Mouse (Mus musculus): Measurements from ENCODE around the gene Il24. TPM values are rescaled to one million over a fixed set of nuclear protein-coding genes. Genes with fewer than 3 reads are reported as not detected.

Il24 gene
- polyA plus RNA-seq, 1 experiment from 2014 or later = not detected

GRCm38 (mm10) chr1:130864238-130864637 is 23.0 kb downstream of the Il24 start:
- no peaks in the 10 kb centered on the region for H3K9me3 ChIP-seq (ENCODE audit: control insufficient read depth, low read length)
- no peak overlapping the region for H3K27ac ChIP-seq (ENCODE audit: low read depth, low read length)
- H3K4me1 ChIP-seq (ENCODE audit: control insufficient read depth, insufficient read depth, low read depth, low read length) = no peaks in the 10 kb centered on the region
- H3K4me3 ChIP-seq (ENCODE audit: low read length) = no peak overlapping the region
- no peak overlapping the region for H3K4me2 ChIP-seq (ENCODE audit: low read length)
- H3K9ac ChIP-seq (ENCODE audit: low read depth, low read length) = no peak overlapping the region
- H3K27me3 ChIP-seq (replicated peaks; ENCODE audit: control insufficient read depth, insufficient read depth, low read length) = no peaks in the 10 kb centered on the region
- no peaks in the 10 kb centered on the region for H3K36me3 ChIP-seq (ENCODE audit: control insufficient read depth, insufficient read depth, low read length)
- ATAC-seq = no peak
- 87% methylated on average over 4 of the region's 4 CpGs for WGBS

DNA sequence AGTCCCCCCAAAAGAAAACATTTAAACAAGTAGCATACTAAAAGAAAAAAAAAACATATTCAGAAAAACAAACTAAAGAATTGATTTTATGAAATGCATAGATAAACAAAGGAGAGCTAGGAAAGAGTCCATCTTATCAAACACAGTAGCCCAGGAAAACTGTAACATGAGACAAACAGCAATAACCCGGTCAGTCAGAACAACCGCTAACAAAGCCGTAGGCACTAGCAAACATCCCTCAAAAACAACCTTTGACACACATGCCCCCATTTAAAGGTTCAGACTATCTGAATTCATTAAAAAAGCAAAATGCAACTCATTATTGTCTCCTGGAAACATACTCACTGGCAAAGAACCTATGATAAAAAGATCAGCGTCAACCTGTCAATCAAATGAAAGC is 29.8 kb downstream of the Il24 start:
- no peaks in the 10 kb centered on the region for H3K36me3 ChIP-seq (ENCODE audit: control insufficient read depth, insufficient read depth, low read length)
- ATAC-seq = no peak
- H3K4me3 ChIP-seq (ENCODE audit: low read length) = no peak overlapping the region
- H3K27ac ChIP-seq (ENCODE audit: low read depth, low read length) = no peak overlapping the region
- 78% methylated on average over 4 of the region's 4 CpGs for WGBS
- H3K4me2 ChIP-seq (ENCODE audit: low read length) = no peak overlapping the region
- no peaks in the 10 kb centered on the region for H3K4me1 ChIP-seq (ENCODE audit: control insufficient read depth, insufficient read depth, low read depth, low read length)
- H3K9me3 ChIP-seq (ENCODE audit: control insufficient read depth, low read length) = no peaks in the 10 kb centered on the region
- H3K9ac ChIP-seq (ENCODE audit: low read depth, low read length) = no peak overlapping the region
- H3K27me3 ChIP-seq (replicated peaks; ENCODE audit: control insufficient read depth, insufficient read depth, low read length) = no peaks in the 10 kb centered on the region

DNA sequence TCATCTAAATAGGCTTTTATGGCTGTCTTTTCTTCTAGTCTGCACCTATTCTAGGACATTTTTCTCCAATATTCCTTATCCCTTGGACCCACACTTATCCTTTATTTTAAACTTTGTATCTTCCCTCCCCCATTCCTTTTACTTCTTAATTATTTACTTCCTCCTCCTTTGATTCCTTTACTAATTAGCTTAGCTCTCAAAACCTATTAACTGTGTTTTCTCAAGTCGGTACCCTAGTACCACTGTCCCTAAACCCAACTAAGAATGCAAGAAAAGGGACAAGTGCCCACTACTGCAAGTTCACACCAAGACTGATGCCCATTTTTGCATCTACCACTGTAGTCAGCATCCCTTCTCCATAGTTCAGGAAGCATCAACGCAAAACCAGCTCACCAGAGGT is 31.5 kb downstream of the Il24 start:
- no peak overlapping the region for H3K4me2 ChIP-seq (ENCODE audit: low read length)
- no peaks in the 10 kb centered on the region for H3K36me3 ChIP-seq (ENCODE audit: control insufficient read depth, insufficient read depth, low read length)
- no peak overlapping the region for H3K4me3 ChIP-seq (ENCODE audit: low read length)
- no peaks in the 10 kb centered on the region for H3K4me1 ChIP-seq (ENCODE audit: control insufficient read depth, insufficient read depth, low read depth, low read length)
- no peak for ATAC-seq
- H3K27ac ChIP-seq (ENCODE audit: low read depth, low read length) = no peak overlapping the region
- H3K27me3 ChIP-seq (replicated peaks; ENCODE audit: control insufficient read depth, insufficient read depth, low read length) = no peaks in the 10 kb centered on the region
- H3K9ac ChIP-seq (ENCODE audit: low read depth, low read length) = no peak overlapping the region
- no peaks in the 10 kb centered on the region for H3K9me3 ChIP-seq (ENCODE audit: control insufficient read depth, low read length)
- WGBS = 89% methylated on average over 2 of the region's 2 CpGs

GRCm38 (mm10) chr1:130854819-130855218 is 32.4 kb downstream of the Il24 start:
- Histone ChIP-seq H3K36me3 (ENCODE audit: control insufficient read depth, insufficient read depth, low read length) (no peaks in the 10 kb centered on the region), H3K4me1 (ENCODE audit: control insufficient read depth, insufficient read depth, low read depth, low read length) (no peaks in the 10 kb centered on the region), H3K9me3 (ENCODE audit: control insufficient read depth, low read length) (no peaks in the 10 kb centered on the region), H3K9ac (ENCODE audit: low read depth, low read length) (no peak overlapping the region), H3K4me2 (ENCODE audit: low read length) (no peak overlapping the region), H3K27me3 (replicated peaks; ENCODE audit: control insufficient read depth, insufficient read depth, low read length) (no peaks in the 10 kb centered on the region), H3K27ac (ENCODE audit: low read depth, low read length) (no peak overlapping the region), H3K4me3 (ENCODE audit: low read length) (no peak overlapping the region)
- 84% methylated on average over 9 of the region's 9 CpGs for WGBS
- no peak for ATAC-seq

DNA sequence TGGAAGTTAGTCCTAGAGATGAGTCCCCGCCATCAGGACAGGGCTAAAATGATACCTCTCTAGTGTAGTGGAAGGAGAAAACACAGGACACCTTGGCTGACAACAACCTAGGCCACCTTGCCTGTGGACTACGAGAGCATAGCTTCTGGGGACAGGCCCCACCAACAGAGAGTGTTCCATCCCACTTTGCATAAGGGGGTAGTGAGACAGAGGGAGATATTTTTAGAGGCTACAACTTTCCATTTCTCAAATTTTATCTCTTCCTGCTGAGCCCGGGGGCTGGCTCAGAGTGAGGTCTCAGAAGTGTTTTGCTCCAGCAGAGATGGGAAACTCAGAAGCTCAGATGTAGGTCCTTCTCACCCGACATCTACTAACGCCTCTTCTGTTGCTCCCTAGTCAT is 36.8 kb downstream of the Il24 start:
- no peak overlapping the region for H3K4me3 ChIP-seq (ENCODE audit: low read length)
- H3K4me2 ChIP-seq (ENCODE audit: low read length) = no peak overlapping the region
- no peak overlapping the region for H3K27ac ChIP-seq (ENCODE audit: low read depth, low read length)
- 94% methylated on average over 5 of the region's 5 CpGs for WGBS
- no peaks in the 10 kb centered on the region for H3K4me1 ChIP-seq (ENCODE audit: control insufficient read depth, insufficient read depth, low read depth, low read length)
- no peaks in the 10 kb centered on the region for H3K27me3 ChIP-seq (replicated peaks; ENCODE audit: control insufficient read depth, insufficient read depth, low read length)
- no peak for ATAC-seq
- no peaks in the 10 kb centered on the region for H3K9me3 ChIP-seq (ENCODE audit: control insufficient read depth, low read length)
- H3K36me3 ChIP-seq (ENCODE audit: control insufficient read depth, insufficient read depth, low read length) = no peaks in the 10 kb centered on the region
- no peak overlapping the region for H3K9ac ChIP-seq (ENCODE audit: low read depth, low read length)

DNA sequence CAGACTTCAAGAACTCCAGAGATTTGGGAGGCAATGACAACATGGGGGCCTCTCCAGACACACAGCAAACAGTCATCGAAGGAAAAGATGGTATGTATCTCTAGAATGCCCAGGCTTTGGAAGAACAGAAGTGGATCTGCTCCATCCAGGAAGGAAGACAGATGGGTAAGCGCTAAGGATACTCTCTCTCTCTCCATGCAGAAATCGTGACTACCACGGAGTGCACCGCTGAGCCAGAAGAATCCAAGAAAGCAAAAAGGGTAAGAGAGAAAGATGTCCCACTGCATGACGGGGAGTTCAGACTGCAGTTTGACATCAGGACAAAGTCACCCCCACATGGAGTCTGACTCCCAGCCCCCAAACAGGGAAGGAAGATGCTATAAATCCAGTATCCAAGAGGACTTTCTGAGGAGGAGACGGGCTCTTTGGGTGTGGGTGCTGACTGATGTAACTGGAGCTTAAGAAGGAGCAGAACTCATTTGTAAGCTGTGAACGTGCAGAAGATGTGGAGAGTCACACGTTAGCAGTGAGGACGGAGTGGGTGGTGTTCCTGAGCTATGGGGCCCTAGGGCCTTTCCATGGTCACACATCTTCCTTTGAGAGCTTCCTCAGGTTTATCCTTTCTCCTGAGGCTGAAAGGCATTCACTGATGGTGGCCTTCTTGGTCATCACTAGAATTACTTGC is 37.6 kb downstream of the Il24 start:
- Histone ChIP-seq H3K9ac (ENCODE audit: low read depth, low read length) (no peak overlapping the region), H3K9me3 (ENCODE audit: control insufficient read depth, low read length) (no peaks in the 10 kb centered on the region), H3K27ac (ENCODE audit: low read depth, low read length) (no peak overlapping the region), H3K36me3 (ENCODE audit: control insufficient read depth, insufficient read depth, low read length) (no peaks in the 10 kb centered on the region), H3K4me2 (ENCODE audit: low read length) (no peak overlapping the region), H3K4me3 (ENCODE audit: low read length) (no peak overlapping the region), H3K27me3 (replicated peaks; ENCODE audit: control insufficient read depth, insufficient read depth, low read length) (no peaks in the 10 kb centered on the region), H3K4me1 (ENCODE audit: control insufficient read depth, insufficient read depth, low read depth, low read length) (no peaks in the 10 kb centered on the region)
- no peak for ATAC-seq
- 92% methylated on average over 10 of the region's 10 CpGs for WGBS

DNA sequence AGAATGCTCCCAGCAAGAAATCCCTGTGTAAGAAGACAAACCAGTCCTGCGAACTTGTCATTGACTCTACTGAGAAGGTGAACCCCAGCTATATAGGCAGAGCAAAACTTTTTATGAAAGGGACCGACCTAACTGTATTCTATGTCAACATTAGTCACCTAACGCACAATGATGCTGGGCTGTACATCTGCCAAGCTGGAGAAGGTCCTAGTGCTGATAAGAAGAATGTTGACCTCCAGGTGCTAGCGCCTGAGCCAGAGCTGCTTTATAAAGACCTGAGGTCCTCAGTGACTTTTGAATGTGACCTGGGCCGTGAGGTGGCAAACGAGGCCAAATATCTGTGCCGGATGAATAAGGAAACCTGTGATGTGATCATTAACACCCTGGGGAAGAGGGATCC is 42.7 kb downstream of the Il24 start:
- 92% methylated on average over 7 of the region's 7 CpGs for WGBS
- Histone ChIP-seq H3K4me1 (ENCODE audit: control insufficient read depth, insufficient read depth, low read depth, low read length) (no peaks in the 10 kb centered on the region), H3K27me3 (replicated peaks; ENCODE audit: control insufficient read depth, insufficient read depth, low read length) (no peaks in the 10 kb centered on the region), H3K36me3 (ENCODE audit: control insufficient read depth, insufficient read depth, low read length) (no peaks in the 10 kb centered on the region), H3K9me3 (ENCODE audit: control insufficient read depth, low read length) (no peaks in the 10 kb centered on the region), H3K27ac (ENCODE audit: low read depth, low read length) (no peak overlapping the region), H3K4me2 (ENCODE audit: low read length) (no peak overlapping the region), H3K9ac (ENCODE audit: low read depth, low read length) (no peak overlapping the region), H3K4me3 (ENCODE audit: low read length) (no peak overlapping the region)
- no peak for ATAC-seq

DNA sequence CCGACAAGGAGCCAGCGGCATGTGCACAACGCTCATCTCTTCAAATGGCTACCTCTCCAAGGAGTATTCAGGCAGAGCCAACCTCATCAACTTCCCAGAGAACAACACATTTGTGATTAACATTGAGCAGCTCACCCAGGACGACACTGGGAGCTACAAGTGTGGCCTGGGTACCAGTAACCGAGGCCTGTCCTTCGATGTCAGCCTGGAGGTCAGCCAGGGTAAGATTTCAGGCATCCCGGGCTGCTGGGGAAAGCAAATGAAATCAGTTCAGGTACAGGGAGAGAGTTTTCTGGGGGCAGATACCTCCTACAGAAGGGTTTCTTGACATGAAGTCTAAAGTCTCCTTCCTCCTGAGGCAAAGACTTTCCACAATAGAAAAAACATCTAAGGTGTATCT is 45.6 kb downstream of the Il24 start:
- Histone ChIP-seq H3K4me2 (ENCODE audit: low read length) (no peak overlapping the region), H3K9me3 (ENCODE audit: control insufficient read depth, low read length) (no peaks in the 10 kb centered on the region), H3K4me1 (ENCODE audit: control insufficient read depth, insufficient read depth, low read depth, low read length) (no peaks in the 10 kb centered on the region), H3K27ac (ENCODE audit: low read depth, low read length) (no peak overlapping the region), H3K9ac (ENCODE audit: low read depth, low read length) (no peak overlapping the region), H3K36me3 (ENCODE audit: control insufficient read depth, insufficient read depth, low read length) (no peaks in the 10 kb centered on the region), H3K4me3 (ENCODE audit: low read length) (no peak overlapping the region), H3K27me3 (replicated peaks; ENCODE audit: control insufficient read depth, insufficient read depth, low read length) (no peaks in the 10 kb centered on the region)
- WGBS = 92% methylated on average over 7 of the region's 7 CpGs
- no peak for ATAC-seq

DNA sequence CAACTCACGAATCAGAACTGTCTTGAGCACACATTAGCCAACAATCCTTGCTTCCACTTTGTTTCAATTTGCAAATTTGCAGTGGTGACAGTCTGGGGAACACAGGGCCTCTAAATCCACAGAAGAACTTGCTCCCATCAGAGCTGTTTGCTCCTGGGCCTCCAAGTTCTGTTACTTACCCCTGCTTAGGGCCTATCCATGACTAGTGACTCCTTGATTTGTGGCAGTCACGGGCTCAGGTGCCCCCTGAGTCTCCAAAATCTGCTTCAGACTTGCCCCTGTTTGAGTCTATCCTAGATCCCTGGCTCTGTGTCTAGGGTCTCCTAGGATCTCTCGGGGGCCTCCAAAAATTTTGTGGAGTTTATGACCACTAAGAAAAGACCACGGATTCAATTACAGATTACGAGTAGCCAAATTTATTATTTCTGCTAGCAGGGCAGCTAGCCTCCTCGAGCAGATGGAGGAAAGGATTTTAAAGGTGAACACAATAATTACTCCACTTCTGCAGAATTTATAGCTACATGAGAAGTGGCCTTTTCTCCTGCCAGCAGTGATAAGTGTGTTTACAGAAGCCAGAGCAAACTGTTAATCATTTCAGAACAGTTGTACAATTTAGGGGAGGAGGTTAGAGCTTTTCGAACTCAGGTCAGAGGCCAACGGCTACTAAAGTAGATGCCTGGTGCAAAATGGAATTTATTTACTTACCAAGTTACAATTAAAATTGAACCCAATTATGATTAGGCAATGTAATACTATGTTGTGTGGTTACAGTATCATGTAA is 46.5 kb downstream of the Il24 start:
- H3K4me2 ChIP-seq (ENCODE audit: low read length) = no peak overlapping the region
- no peaks in the 10 kb centered on the region for H3K27me3 ChIP-seq (replicated peaks; ENCODE audit: control insufficient read depth, insufficient read depth, low read length)
- no peak overlapping the region for H3K27ac ChIP-seq (ENCODE audit: low read depth, low read length)
- no peak overlapping the region for H3K9ac ChIP-seq (ENCODE audit: low read depth, low read length)
- WGBS = 82% methylated on average over 8 of the region's 8 CpGs
- no peaks in the 10 kb centered on the region for H3K36me3 ChIP-seq (ENCODE audit: control insufficient read depth, insufficient read depth, low read length)
- H3K9me3 ChIP-seq (ENCODE audit: control insufficient read depth, low read length) = no peaks in the 10 kb centered on the region
- no peak for ATAC-seq
- H3K4me1 ChIP-seq (ENCODE audit: control insufficient read depth, insufficient read depth, low read depth, low read length) = no peaks in the 10 kb centered on the region
- no peak overlapping the region for H3K4me3 ChIP-seq (ENCODE audit: low read length)

All from hindbrain, embryonic 16.5 days (tissue).